Mouse (Mus musculus) liver, embryonic 13.5 days (tissue): Measurements from ENCODE around the gene Rnf144a. TPM values are rescaled to one million over a fixed set of nuclear protein-coding genes. Genes with fewer than 3 reads are reported as not detected.

Source experiments
- microRNA-seq: library from miRNA; unstranded; fragments of <30 nt; microRNA quantifications from one replicate; pipeline ENCODE4, GENCODE M21; 2016
- polyA plus RNA-seq: library from polyadenylated mRNA; unstranded; fragments of >200 nt; fragmentation: Nextera tagmentation; extraction: Ambion mirVana; gene quantifications from 2 replicates; pipeline ENCODE4 v1.2.1, GENCODE M21; 2015

Rnf144a gene
- polyA plus RNA-seq, 1 experiment from 2014 or later = 1.6 TPM

Small RNA genes within 50 kb of the gene (microRNA-seq; reads per million reads assigned to microRNA genes)
- 13.5 reads per million, percentile 28 among the genes with 10 or more reads in this experiment for gene Mir6538

Other genes with a start within 250 kb of the Rnf144a start
- gene Rsad2, start 41.2 kb upstream of the Rnf144a start, polyA plus RNA-seq = 1.3 and 2.0 TPM in 2 replicates
- 8.6 and 9.1 TPM in 2 replicates for gene Cmpk2, start 54.0 kb upstream of the Rnf144a start, polyA plus RNA-seq